Mouse (Mus musculus) bone marrow, adult 2 months (tissue): ENCODE data around the gene Uvrag. TPM values are rescaled to one million over a fixed set of nuclear protein-coding genes. Genes with fewer than 3 reads are reported as not detected.

ENCODE experiments used
- H3K27ac ChIP-seq: fragments of 200-500 bp; 2 replicates; pipeline ENCODE4 v1.5.1; 2012; ENCODE audit warnings: low read depth, mild to moderate bottlenecking, control low read depth, inconsistent platforms, low read length; ENCODE audit not compliant: control insufficient read depth, poor library complexity, insufficient read depth
- H3K4me1 ChIP-seq: fragments of 200-500 bp; 2 replicates; pipeline ENCODE4 v1.6.1; 2011; ENCODE audit warnings: low read length; ENCODE audit not compliant: control insufficient read depth, insufficient read depth
- H3K4me3 ChIP-seq: fragments of 200-500 bp; replicated peaks from 2 replicates; pipeline ENCODE3; 2011; ENCODE audit warnings: mild to moderate bottlenecking, low read depth, low read length, control low read depth; ENCODE audit not compliant: control insufficient read depth
- CTCF ChIP-seq: fragments of 200-500 bp; IDR thresholded peaks from 2 replicates; pipeline ENCODE4 v1.5.1; 2011; ENCODE audit warnings: low read length, control low read depth; ENCODE audit not compliant: control insufficient read depth, insufficient read depth
- POLR2A ChIP-seq: fragments of 200-500 bp; IDR thresholded peaks from 2 replicates; pipeline ENCODE4 v1.6.1; 2011; ENCODE audit warnings: low read depth, mild to moderate bottlenecking, control low read depth, low read length, borderline replicate concordance; ENCODE audit not compliant: control insufficient read depth
- WGBS: fragments of 180-500 bp; shearing (Covaris S2); methylation state at CpG from one replicate; pipeline ENCODE4 v1.1.7; 2018; 5-methylcytosine and 5-hydroxymethylcytosine counted together
- polyA plus RNA-seq: library from polyadenylated mRNA; stranded (reverse); fragments of >200 nt; gene quantifications from 2 replicates; pipeline ENCODE4 v1.2.4, GENCODE M21; 2011; ENCODE audit warnings: low replicate concordance; ENCODE audit not compliant: missing spikeins, insufficient read depth, insufficient read length

The Uvrag gene
- polyA plus RNA-seq, 1 experiment: 38.2 TPM

GRCm38 (mm10) chr7:98904659-98905362, 236.1 kb downstream of the Uvrag start:
- H3K27ac ChIP-seq: no peak overlapping the region
- H3K4me3 ChIP-seq: no peak overlapping the region
- TF ChIP-seq CTCF (no peak), POLR2A (no peak)
- WGBS: 91% methylated on average over 21 of the region's 21 CpGs
- H3K4me1 ChIP-seq: no peaks in the 10 kb centered on the region

GRCm38 (mm10) chr7:98903884-98904283, 237.1 kb downstream of the Uvrag start:
- Histone ChIP-seq H3K4me3 (no peak overlapping the region), H3K4me1 (no peaks in the 10 kb centered on the region), H3K27ac (no peak overlapping the region)
- 81% methylated on average over 5 of the region's 5 CpGs for WGBS
- no peak for TF ChIP-seq POLR2A
- no peak for TF ChIP-seq CTCF

- Histone ChIP-seq H3K4me1 (no peaks in the 10 kb centered on the region), H3K27ac (no peak overlapping the region), H3K4me3 (no peak overlapping the region)
- 92% methylated on average over 1 of the region's 1 CpGs for WGBS
- TF ChIP-seq CTCF: peak; percentile 32; the same call in 1 of the 2 replicates
- TF ChIP-seq POLR2A: no peak
These were observed 239.8 kb downstream of the Uvrag start for GRCm38 (mm10) chr7:98901120-98901519.

- Histone ChIP-seq H3K27ac (no peak overlapping the region), H3K4me3 (no peak overlapping the region), H3K4me1 (no peaks in the 10 kb centered on the region)
- WGBS: 72% methylated on average over 4 of the region's 4 CpGs
- TF ChIP-seq POLR2A (no peak), CTCF (no peak)
These were observed 241.1 kb downstream of the Uvrag start for GRCm38 (mm10) chr7:98899815-98900214.

- TF ChIP-seq POLR2A (no peak), CTCF (no peak)
- Histone ChIP-seq H3K4me3 (no peak overlapping the region), H3K27ac (no peak overlapping the region), H3K4me1 (peaks cover 2% of the 10 kb centered on the region; the same call in 1 of the 2 replicates)
- WGBS: 94% methylated on average over 8 of the region's 8 CpGs
These were observed 243.6 kb downstream of the Uvrag start for GRCm38 (mm10) chr7:98897323-98897722.

GRCm38 (mm10) chr7:98895501-98896095, 245.3 kb downstream of the Uvrag start:
- Histone ChIP-seq H3K4me3 (no peak overlapping the region), H3K4me1 (peaks cover 2% of the 10 kb centered on the region; the same call in 1 of the 2 replicates), H3K27ac (no peak overlapping the region)
- TF ChIP-seq POLR2A (no peak), CTCF (no peak)
- 67% methylated on average over 10 of the region's 10 CpGs for WGBS

GRCm38 (mm10) chr7:98894768-98895167, 246.2 kb downstream of the Uvrag start:
- H3K27ac ChIP-seq: no peak overlapping the region
- no peak overlapping the region for H3K4me3 ChIP-seq
- 72% methylated on average over 5 of the region's 5 CpGs for WGBS
- H3K4me1 ChIP-seq: peaks cover 2% of the 10 kb centered on the region; the same call in 1 of the 2 replicates
- TF ChIP-seq POLR2A (no peak), CTCF (no peak)

- H3K27ac ChIP-seq: no peak overlapping the region
- TF ChIP-seq POLR2A (no peak), CTCF (no peak)
- H3K4me1 ChIP-seq: peaks cover 2% of the 10 kb centered on the region
- H3K4me3 ChIP-seq: no peak overlapping the region
- WGBS: 75% methylated on average over 5 of the region's 5 CpGs
These were observed 246.6 kb downstream of the Uvrag start for GRCm38 (mm10) chr7:98894305-98894704.
